ENCODE assay signal across 28 mouse cellular contexts in the genomic region with DNA sequence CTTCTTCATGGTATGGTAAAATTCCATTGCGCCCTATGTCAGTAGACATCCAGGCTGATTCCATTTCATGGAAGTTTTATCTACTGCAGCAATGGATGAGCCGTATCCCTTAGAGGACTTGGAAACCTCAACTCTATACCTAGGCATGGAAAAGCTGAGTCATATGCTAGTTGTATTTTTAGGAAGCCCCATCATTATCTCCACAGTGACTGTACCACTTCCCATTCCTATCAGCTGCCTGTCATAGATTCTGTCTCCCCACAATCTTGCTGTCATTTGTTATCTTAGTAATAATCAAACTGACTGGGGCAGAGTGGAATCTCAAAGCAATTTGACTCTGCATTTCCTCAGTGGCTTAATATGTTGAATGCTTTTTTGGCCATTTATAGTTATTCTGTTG.
A peak's percentile ranks its signal among the peaks of the same experiment; 100 is the strongest.
DNase-seq lines count a peak whose midpoint lies in the region; ATAC-seq and TF ChIP-seq lines count a peak whose summit lies in the region.
"Had no signal": no experiment of that assay in that cellular context is flagged by ENCODE, and none has a peak within 500 bp of the region (broad histone marks: within the 10 kb centered on the region; RNA-seq: fewer than 3 reads in every experiment).

No protein-coding gene starts in this region.

- H3K4me1 ChIP-seq in CH12.LX (ENCODE audit: control insufficient read depth in 1 of 2, insufficient read depth in 2 of 2) = peaks cover 0 to 6% of the 10 kb centered on the region in 2 experiments; a peak in 2 of 4 replicates
- H3K4me1 ChIP-seq in neural tube, embryonic 15.5 days = peaks cover 11% of the 10 kb centered on the region
- peaks cover 9% of the 10 kb centered on the region; the same call in 1 of the 2 replicates for H3K4me1 ChIP-seq in heart, embryonic 10.5 days
- H3K4me1 ChIP-seq in thymus, adult 2 months (replicated peaks; ENCODE audit: control insufficient read depth, insufficient read depth, low read length) = no peaks in the 10 kb centered on the region

- peak; percentile 39 for DNase-seq in CH12.LX (ENCODE audit: extremely low read depth)
- peak; percentile 38 for DNase-seq in brain, adult 2 months (ENCODE audit: low read depth, low spot score)
- no peak for DNase-seq in heart, embryonic 10.5 days (ENCODE audit: low spot score)
- DNase-seq in thymus, adult 2 months = no peak
- DNase-seq: adrenal gland, postnatal 10 days; adrenal gland, postnatal 36 days; B cell, adult 2 months; cerebellum, adult 11 months; cerebellum, adult 2 months; cerebellum, adult 9-11 months; cerebellum, postnatal 25 days; embryo, embryonic 11 days; gastrocnemius, postnatal 10 days; gastrocnemius, postnatal 36 days; heart, adult 11 months; heart, postnatal 14 days; heart, postnatal 4 days had no signal

- H3K9me3 ChIP-seq in CH12.LX (replicated peaks; ENCODE audit: low read length) = no peaks in the 10 kb centered on the region
- no peaks in the 10 kb centered on the region for H3K9me3 ChIP-seq in neural tube, embryonic 15.5 days (replicated peaks)
- no peaks in the 10 kb centered on the region for H3K9me3 ChIP-seq in heart, embryonic 10.5 days
- H3K9me3 ChIP-seq: embryonic facial prominence, embryonic 10.5 days; embryonic facial prominence, embryonic 13.5 days; forebrain, embryonic 12.5 days; forebrain, embryonic 15.5 days; heart, embryonic 13.5 days had no signal

- no peaks in the 10 kb centered on the region for H3K36me3 ChIP-seq in CH12.LX (replicated peaks in 1 of 2; ENCODE audit: control insufficient read depth in 1 of 2, insufficient read depth in 1 of 2, low read length in 1 of 2)
- H3K36me3 ChIP-seq in neural tube, embryonic 15.5 days = no peaks in the 10 kb centered on the region
- no peaks in the 10 kb centered on the region for H3K36me3 ChIP-seq in heart, embryonic 10.5 days
- no peaks in the 10 kb centered on the region for H3K36me3 ChIP-seq in thymus, adult 2 months (ENCODE audit: control insufficient read depth, insufficient read depth, low read length)
- H3K36me3 ChIP-seq: embryonic facial prominence, embryonic 10.5 days; embryonic facial prominence, embryonic 13.5 days; forebrain, embryonic 12.5 days; forebrain, embryonic 15.5 days; heart, embryonic 13.5 days had no signal

- TF ChIP-seq EP300 in CH12.LX (IDR thresholded peaks at IDR 0.05; ENCODE audit: low read length) = peak; percentile 49; the same call in 1 of the 2 replicates

- no peaks in the 10 kb centered on the region for H3K27me3 ChIP-seq in CH12.LX (replicated peaks)
- no peaks in the 10 kb centered on the region for H3K27me3 ChIP-seq in neural tube, embryonic 15.5 days (replicated peaks)
- no peaks in the 10 kb centered on the region for H3K27me3 ChIP-seq in heart, embryonic 10.5 days (ENCODE audit: insufficient read depth, poor library complexity, severe bottlenecking)
- H3K27me3 ChIP-seq in thymus, adult 2 months (ENCODE audit: control insufficient read depth, insufficient read depth, low read length) = no peaks in the 10 kb centered on the region
- H3K27me3 ChIP-seq: forebrain, embryonic 15.5 days; heart, embryonic 13.5 days had no signal

- H3K4me3 ChIP-seq in CH12.LX (replicated peaks in 1 of 3; ENCODE audit: low read depth in 2 of 3, low read length in 2 of 3, poor library complexity in 1 of 3) = no peak overlapping the region
- H3K4me3 ChIP-seq in neural tube, embryonic 15.5 days (replicated peaks) = no peak overlapping the region
- H3K4me3 ChIP-seq in heart, embryonic 10.5 days = no peak overlapping the region
- no peak overlapping the region for H3K4me3 ChIP-seq in thymus, adult 2 months (ENCODE audit: control insufficient read depth, insufficient read depth, low read length)
- H3K4me3 ChIP-seq: embryonic facial prominence, embryonic 10.5 days; embryonic facial prominence, embryonic 13.5 days; erythroblast, embryonic 14.5 days; forebrain, embryonic 12.5 days; forebrain, embryonic 15.5 days; heart, embryonic 13.5 days had no signal

- no peak overlapping the region for H3K9ac ChIP-seq in CH12.LX (ENCODE audit: insufficient read depth, low read depth)
- no peak overlapping the region for H3K9ac ChIP-seq in neural tube, embryonic 15.5 days (replicated peaks)
- H3K9ac ChIP-seq: embryonic facial prominence, embryonic 13.5 days; forebrain, embryonic 12.5 days; forebrain, embryonic 15.5 days; heart, embryonic 13.5 days; hindbrain, embryonic 14.5 days had no signal

- no peak for TF ChIP-seq CTCF in CH12.LX (conservative IDR thresholded peaks at IDR 0.05 in 1 of 2, IDR thresholded peaks at IDR 0.05 in 1 of 2; ENCODE audit: low read depth in 2 of 2, low read length in 2 of 2)
- no peak for TF ChIP-seq CTCF in thymus, adult 2 months (IDR thresholded peaks at IDR 0.05; ENCODE audit: borderline replicate concordance, control insufficient read depth, extremely low read depth, insufficient read depth, low read length, poor library complexity)

- no peak for TF ChIP-seq POLR2A in CH12.LX (IDR thresholded peaks at IDR 0.05; ENCODE audit: low read depth, low read length)
- TF ChIP-seq POLR2A in thymus, adult 2 months (IDR thresholded peaks at IDR 0.05; ENCODE audit: control insufficient read depth, extremely low read depth, insufficient read depth, low read length, poor library complexity) = no peak

- H3K79me2 ChIP-seq in CH12.LX (replicated peaks; ENCODE audit: control insufficient read depth, extremely low read depth, insufficient read depth, poor library complexity, severe bottlenecking) = no peaks in the 10 kb centered on the region

- no peak overlapping the region for H3K27ac ChIP-seq in CH12.LX (ENCODE audit: insufficient read depth, low read depth)
- H3K27ac ChIP-seq in neural tube, embryonic 15.5 days (replicated peaks) = no peak overlapping the region
- no peak overlapping the region for H3K27ac ChIP-seq in heart, embryonic 10.5 days
- H3K27ac ChIP-seq in thymus, adult 2 months (ENCODE audit: control insufficient read depth, insufficient read depth, low read length) = no peak overlapping the region
- H3K27ac ChIP-seq: embryonic facial prominence, embryonic 10.5 days; embryonic facial prominence, embryonic 13.5 days; forebrain, embryonic 12.5 days; forebrain, embryonic 15.5 days; heart, embryonic 13.5 days; hindbrain, embryonic 14.5 days had no signal

- no peak for TF ChIP-seq RAD21 in CH12.LX (IDR thresholded peaks at IDR 0.05; ENCODE audit: low read depth, low read length)

- 97% methylated on average over 2 of the region's 2 CpGs for WGBS in neural tube, embryonic 15.5 days
- 58% methylated on average over 2 of the region's 2 CpGs for WGBS in heart, embryonic 10.5 days
- 66% methylated on average over 2 of the region's 2 CpGs for WGBS in thymus, adult 2 months

- H3K4me2 ChIP-seq in CH12.LX (ENCODE audit: insufficient read depth, low read depth, poor library complexity, severe bottlenecking) = no peak overlapping the region
- H3K4me2 ChIP-seq in neural tube, embryonic 15.5 days = no peak overlapping the region
- H3K4me2 ChIP-seq: embryonic facial prominence, embryonic 13.5 days; forebrain, embryonic 12.5 days; forebrain, embryonic 15.5 days; heart, embryonic 13.5 days; hindbrain, embryonic 14.5 days had no signal

- ATAC-seq in megakaryocyte, adult 5-6 weeks (ENCODE audit: poor library complexity, severe bottlenecking) = peak; percentile 47; the same call in 1 of the 2 replicates
- no peak for ATAC-seq in neural tube, embryonic 15.5 days (ENCODE audit: low FRiP score)
- ATAC-seq: forebrain, embryonic 15.5 days; intestine, postnatal 0 days; Patski had no signal

- in situ Hi-C loops in CH12.LX (cut with MboI; ENCODE audit: low pct_ligation_motif_present, low pct_unique_long_range_greater_than_20kb, low sequenced_read_pairs) = loop anchor here (10.0 to 25.0 kb wide), 2 partner anchors 533 to 746 kb away; a partner anchor contains a TSS

- dilution Hi-C loops in CH12.LX (cut with MboI; ENCODE audit: extremely low pct_ligation_motif_present, extremely low pct_unique_long_range_greater_than_20kb, low sequenced_read_pairs) = no loop called here

TF ChIP-seq in CH12.LX, 34 proteins besides CTCF, POLR2A, EP300 and RAD21:
- peak; percentile 50 for TF ChIP-seq ETS1 (conservative IDR thresholded peaks at IDR 0.05; ENCODE audit: low read depth, low read length)
- TF ChIP-seq MEF2A (IDR thresholded peaks at IDR 0.05; ENCODE audit: borderline replicate concordance, low read depth, low read length) = peak; percentile 45; the same call in 1 of the 2 replicates
- TF ChIP-seq ZC3H11A (IDR thresholded peaks at IDR 0.05; ENCODE audit: low read depth, low read length) = no peak
- TF ChIP-seq MXI1 (IDR thresholded peaks at IDR 0.05; ENCODE audit: low read depth, low read length) = no peak
- TF ChIP-seq JUND (conservative IDR thresholded peaks at IDR 0.05; ENCODE audit: low read depth, low read length) = peak; percentile 45

Comparison
In these comparisons a context has a peak if more than half of its experiments do, and no peak if none do; other contexts are left out.
1. DNase-seq: peak in CH12.LX (single experiment) and brain, adult 2 months (single experiment); none in heart, embryonic 10.5 days (single experiment) and thymus, adult 2 months (single experiment).